Mouse (Mus musculus): ENCODE results near the gene Siah3. TPM values are rescaled to one million over a fixed set of nuclear protein-coding genes. Genes with fewer than 3 reads are reported as not detected.

Siah3 gene
- polyA plus RNA-seq, 1 experiment from 2014 or later = not detected

DNA sequence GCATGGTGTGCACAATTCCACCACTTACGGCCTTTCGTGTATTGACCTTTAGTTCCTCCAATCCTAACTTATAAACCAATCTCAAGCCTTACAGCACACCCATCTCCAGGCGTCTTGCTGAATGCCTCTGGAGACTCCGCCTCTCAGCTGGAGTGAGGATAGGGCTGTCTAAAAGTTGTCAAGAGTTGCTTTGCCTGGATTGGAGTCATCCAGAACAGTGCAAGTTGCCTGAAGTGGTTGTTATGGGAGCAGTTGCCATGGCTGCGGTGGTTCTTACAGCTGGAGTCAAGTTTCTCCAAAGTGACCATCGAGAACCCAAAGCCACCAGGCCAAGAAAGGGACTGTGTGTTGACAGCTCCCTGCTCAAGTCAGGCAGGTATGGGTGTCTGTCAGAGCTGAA, 54.3 kb downstream of the Siah3 start:
- no peak overlapping the region for H3K4me3 ChIP-seq (ENCODE audit: low read length)
- H3K4me2 ChIP-seq (ENCODE audit: low read depth, low read length) = no peak overlapping the region
- no peaks in the 10 kb centered on the region for H3K4me1 ChIP-seq (ENCODE audit: control insufficient read depth, insufficient read depth, low read length)
- H3K27ac ChIP-seq (ENCODE audit: low read length) = no peak overlapping the region
- no peak for ATAC-seq (replicated peaks; ENCODE audit: extremely low read depth, insufficient read depth, low FRiP score)
- H3K27me3 ChIP-seq (ENCODE audit: control insufficient read depth, insufficient read depth, low read length) = 0 out of 2 replicates have a peak, but pooled peaks cover 3% of the 10 kb centered on the region
- no peaks in the 10 kb centered on the region for H3K36me3 ChIP-seq (ENCODE audit: control insufficient read depth, insufficient read depth)
- WGBS = 74% methylated on average over 6 of the region's 6 CpGs
- no peaks in the 10 kb centered on the region for H3K9me3 ChIP-seq (replicated peaks; ENCODE audit: control insufficient read depth, low read length)
- H3K9ac ChIP-seq (ENCODE audit: low read length) = no peak overlapping the region

DNA sequence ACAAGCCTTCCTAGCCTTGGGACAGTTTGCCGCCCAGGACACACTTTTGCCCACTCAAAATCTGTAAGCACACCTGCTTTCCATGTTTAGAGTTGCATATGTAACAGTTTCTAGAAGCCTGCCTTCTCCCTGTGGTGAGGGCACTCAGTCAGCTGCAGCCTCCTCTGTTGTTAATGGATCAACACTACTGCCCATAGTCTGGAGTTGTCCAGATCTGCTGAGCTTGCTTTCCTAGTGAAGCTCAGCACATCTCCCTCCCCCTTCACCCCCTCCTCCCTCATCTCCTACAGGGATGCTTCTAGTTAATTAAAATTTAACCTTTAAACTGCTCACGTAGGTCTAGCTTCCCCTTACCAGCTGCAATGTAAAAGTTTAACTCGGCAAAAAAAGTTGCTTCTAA, 57.2 kb downstream of the Siah3 start:
- Histone ChIP-seq H3K27ac (ENCODE audit: low read length) (no peak overlapping the region), H3K9ac (ENCODE audit: low read length) (no peak overlapping the region), H3K9me3 (replicated peaks; ENCODE audit: control insufficient read depth, low read length) (no peaks in the 10 kb centered on the region), H3K36me3 (ENCODE audit: control insufficient read depth, insufficient read depth) (no peaks in the 10 kb centered on the region), H3K4me1 (ENCODE audit: control insufficient read depth, insufficient read depth, low read length) (no peaks in the 10 kb centered on the region), H3K27me3 (ENCODE audit: control insufficient read depth, insufficient read depth, low read length) (no peaks in the 10 kb centered on the region), H3K4me2 (ENCODE audit: low read depth, low read length) (no peak overlapping the region), H3K4me3 (ENCODE audit: low read length) (no peak overlapping the region)
- WGBS = 55% methylated on average over 3 of the region's 3 CpGs
- ATAC-seq (replicated peaks; ENCODE audit: extremely low read depth, insufficient read depth, low FRiP score) = no peak

DNA sequence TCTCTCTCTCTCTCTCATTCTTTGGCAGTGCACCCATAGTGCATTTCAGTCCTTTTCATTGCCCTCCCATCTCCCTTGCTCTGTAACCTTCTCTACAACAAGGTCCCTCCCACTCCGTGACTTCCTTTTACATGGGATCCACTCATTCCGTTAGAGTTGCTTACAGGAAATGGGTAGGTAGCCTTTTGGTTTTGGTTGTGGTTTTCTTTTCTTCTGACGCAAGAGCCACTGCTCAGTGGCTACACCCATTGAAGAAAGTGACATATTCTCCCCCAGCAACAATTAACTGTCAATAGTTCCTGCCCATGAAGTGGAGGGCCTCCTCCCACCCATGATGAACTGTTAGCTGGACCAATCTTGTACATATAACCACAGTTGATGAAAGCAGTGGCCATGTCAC, 60.4 kb downstream of the Siah3 start:
- no peak for ATAC-seq (replicated peaks; ENCODE audit: extremely low read depth, insufficient read depth, low FRiP score)
- Histone ChIP-seq H3K27ac (ENCODE audit: low read length) (no peak overlapping the region), H3K4me3 (ENCODE audit: low read length) (no peak overlapping the region), H3K4me2 (ENCODE audit: low read depth, low read length) (no peak overlapping the region), H3K27me3 (ENCODE audit: control insufficient read depth, insufficient read depth, low read length) (no peaks in the 10 kb centered on the region), H3K9me3 (replicated peaks; ENCODE audit: control insufficient read depth, low read length) (no peaks in the 10 kb centered on the region), H3K9ac (ENCODE audit: low read length) (no peak overlapping the region), H3K4me1 (ENCODE audit: control insufficient read depth, insufficient read depth, low read length) (no peaks in the 10 kb centered on the region; the same call in 1 of the 2 replicates), H3K36me3 (ENCODE audit: control insufficient read depth, insufficient read depth) (no peaks in the 10 kb centered on the region)
- WGBS = 75% methylated on average over 3 of the region's 3 CpGs

DNA sequence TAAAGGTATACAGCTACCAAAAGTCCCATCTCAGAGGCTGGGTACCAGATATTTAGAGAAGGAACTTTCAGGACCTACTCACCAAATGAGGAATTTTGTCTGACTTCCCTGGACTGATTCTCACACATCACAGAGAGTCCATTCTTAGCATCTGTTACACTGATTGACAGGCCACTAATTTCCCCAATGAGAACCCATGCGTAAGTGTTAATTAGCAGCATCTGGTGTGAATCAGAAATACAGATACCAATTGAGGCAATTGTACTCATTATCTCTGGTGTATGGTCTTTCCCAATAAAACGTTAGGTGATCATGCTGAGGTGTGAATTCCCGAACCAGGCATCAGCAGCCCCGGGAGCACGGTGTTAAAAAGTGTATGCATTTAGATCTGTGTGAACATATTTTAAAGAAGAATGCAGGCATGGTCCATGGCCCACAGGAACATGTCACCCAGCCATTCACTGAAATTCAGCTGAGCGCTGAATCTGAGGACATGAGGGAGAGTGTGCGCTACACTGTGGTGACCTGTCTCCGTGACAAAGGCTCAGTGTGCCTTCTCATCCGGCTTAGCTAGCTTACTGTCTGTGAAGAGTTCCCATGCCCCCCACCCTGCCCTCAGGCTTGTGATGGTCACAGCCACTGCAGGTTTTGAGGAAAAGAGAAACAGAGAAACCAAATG, 61.3 kb downstream of the Siah3 start:
- H3K9ac ChIP-seq (ENCODE audit: low read length) = no peak overlapping the region
- no peak for ATAC-seq (replicated peaks; ENCODE audit: extremely low read depth, insufficient read depth, low FRiP score)
- H3K27me3 ChIP-seq (ENCODE audit: control insufficient read depth, insufficient read depth, low read length) = no peaks in the 10 kb centered on the region
- no peaks in the 10 kb centered on the region for H3K9me3 ChIP-seq (replicated peaks; ENCODE audit: control insufficient read depth, low read length)
- 79% methylated on average over 9 of the region's 9 CpGs for WGBS
- H3K36me3 ChIP-seq (ENCODE audit: control insufficient read depth, insufficient read depth) = no peaks in the 10 kb centered on the region
- no peak overlapping the region for H3K4me2 ChIP-seq (ENCODE audit: low read depth, low read length)
- H3K27ac ChIP-seq (ENCODE audit: low read length) = no peak overlapping the region
- H3K4me1 ChIP-seq (ENCODE audit: control insufficient read depth, insufficient read depth, low read length) = no peaks in the 10 kb centered on the region; the same call in 1 of the 2 replicates
- H3K4me3 ChIP-seq (ENCODE audit: low read length) = no peak overlapping the region

DNA sequence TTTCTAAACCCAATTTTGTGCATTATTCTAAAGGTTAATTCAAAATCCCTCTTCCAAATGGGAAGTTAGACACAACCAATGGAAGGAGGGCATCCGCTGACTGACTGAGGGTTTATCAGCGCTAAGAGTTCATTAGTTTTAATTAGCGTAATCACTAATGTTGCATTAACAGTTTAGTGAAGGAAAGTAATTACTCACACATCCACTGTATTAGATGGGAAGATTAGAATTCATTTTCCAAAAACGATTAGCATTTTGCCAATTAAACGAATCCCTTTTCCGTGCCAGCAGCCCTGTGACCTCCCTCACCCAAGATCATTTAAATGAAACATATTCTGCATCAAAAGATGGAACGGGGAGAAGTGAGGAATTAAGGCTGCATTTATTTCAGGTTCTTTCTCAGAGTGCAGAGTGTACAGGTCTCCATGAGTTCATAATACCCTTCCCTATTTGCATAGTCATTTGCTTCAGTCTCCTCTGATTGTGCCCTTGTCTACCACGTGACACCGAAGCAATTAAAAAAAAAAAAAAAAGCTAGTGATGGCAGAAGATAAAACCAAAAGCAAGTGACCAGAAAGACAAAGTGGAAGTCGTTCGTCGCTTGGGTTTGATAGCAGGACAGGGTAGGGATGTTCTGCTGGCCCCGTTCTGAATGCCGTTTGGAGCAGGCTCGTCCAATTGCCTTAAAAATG, 62.6 kb downstream of the Siah3 start:
- Histone ChIP-seq H3K4me2 (ENCODE audit: low read depth, low read length) (peak overlapping the region; percentile 52), H3K9me3 (replicated peaks; ENCODE audit: control insufficient read depth, low read length) (no peaks in the 10 kb centered on the region), H3K27ac (ENCODE audit: low read length) (no peak overlapping the region), H3K9ac (ENCODE audit: low read length) (no peak overlapping the region), H3K4me1 (ENCODE audit: control insufficient read depth, insufficient read depth, low read length) (no peaks in the 10 kb centered on the region; the same call in 1 of the 2 replicates), H3K36me3 (ENCODE audit: control insufficient read depth, insufficient read depth) (no peaks in the 10 kb centered on the region), H3K4me3 (ENCODE audit: low read length) (0 out of 2 replicates have a peak overlapping the region, but pooled peaks have one; percentile 3), H3K27me3 (ENCODE audit: control insufficient read depth, insufficient read depth, low read length) (no peaks in the 10 kb centered on the region)
- WGBS = 64% methylated on average over 15 of the region's 15 CpGs
- ATAC-seq (replicated peaks; ENCODE audit: extremely low read depth, insufficient read depth, low FRiP score) = no peak

GRCm38 (mm10) chr14:75518899-75519298, 63.1 kb downstream of the Siah3 start:
- no peak overlapping the region for H3K9ac ChIP-seq (ENCODE audit: low read length)
- no peaks in the 10 kb centered on the region; the same call in 1 of the 2 replicates for H3K4me1 ChIP-seq (ENCODE audit: control insufficient read depth, insufficient read depth, low read length)
- no peaks in the 10 kb centered on the region for H3K9me3 ChIP-seq (replicated peaks; ENCODE audit: control insufficient read depth, low read length)
- no peaks in the 10 kb centered on the region for H3K36me3 ChIP-seq (ENCODE audit: control insufficient read depth, insufficient read depth)
- H3K4me2 ChIP-seq (ENCODE audit: low read depth, low read length) = peak overlapping the region; percentile 52
- H3K27me3 ChIP-seq (ENCODE audit: control insufficient read depth, insufficient read depth, low read length) = no peaks in the 10 kb centered on the region
- 40% methylated on average over 6 of the region's 6 CpGs for WGBS
- H3K4me3 ChIP-seq (ENCODE audit: low read length) = 0 out of 2 replicates have a peak overlapping the region, but pooled peaks have one; percentile 3
- no peak overlapping the region for H3K27ac ChIP-seq (ENCODE audit: low read length)
- 0 out of 2 replicates have a peak, but pooled peaks have one; percentile 23 for ATAC-seq (replicated peaks; ENCODE audit: extremely low read depth, insufficient read depth, low FRiP score)

DNA sequence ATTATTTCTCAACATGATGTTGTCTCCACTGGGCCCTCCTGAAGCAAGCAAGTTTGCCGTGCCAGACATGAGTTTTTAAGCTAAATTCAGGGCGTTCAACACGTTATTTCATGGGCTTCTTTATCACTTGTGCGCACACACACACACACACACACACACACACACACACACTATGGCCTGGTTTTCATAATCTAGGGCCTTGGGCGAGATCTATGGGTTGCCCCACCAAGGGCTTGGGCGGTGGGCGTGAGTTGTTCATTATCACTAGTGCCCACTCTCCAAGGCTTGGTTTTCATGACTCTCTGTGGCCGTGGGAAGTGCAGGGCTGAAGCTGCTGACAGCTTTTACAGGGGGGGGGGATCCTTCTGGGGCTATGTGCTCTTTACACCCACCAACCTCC, 63.9 kb downstream of the Siah3 start:
- H3K4me2 ChIP-seq (ENCODE audit: low read depth, low read length) = no peak overlapping the region

DNA sequence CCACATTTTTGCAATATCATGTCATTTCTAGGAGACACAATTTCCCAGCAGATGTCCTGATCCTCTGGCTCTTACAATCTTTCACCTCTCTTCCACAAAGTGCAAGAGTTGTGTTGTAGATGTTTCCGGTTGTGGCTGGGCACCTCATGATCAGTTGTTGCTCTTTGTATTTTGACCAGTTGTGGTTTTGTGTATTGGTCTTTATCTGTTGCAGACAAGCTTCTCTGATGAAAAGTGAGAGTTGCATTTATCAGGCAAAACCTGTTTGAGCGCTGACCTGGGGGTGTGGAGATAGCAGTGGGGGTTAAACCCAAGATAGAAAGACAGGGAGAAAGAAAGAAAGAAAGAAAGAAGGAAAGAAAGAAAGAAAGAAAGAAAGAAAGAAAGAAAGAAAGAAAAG, 68.9 kb downstream of the Siah3 start:
- Histone ChIP-seq H3K36me3 (ENCODE audit: control insufficient read depth, insufficient read depth) (no peaks in the 10 kb centered on the region), H3K9ac (ENCODE audit: low read length) (no peak overlapping the region), H3K27me3 (ENCODE audit: control insufficient read depth, insufficient read depth, low read length) (no peaks in the 10 kb centered on the region), H3K4me2 (ENCODE audit: low read depth, low read length) (no peak overlapping the region), H3K4me1 (ENCODE audit: control insufficient read depth, insufficient read depth, low read length) (peaks cover 6% of the 10 kb centered on the region; the same call in 1 of the 2 replicates), H3K4me3 (ENCODE audit: low read length) (no peak overlapping the region), H3K9me3 (replicated peaks; ENCODE audit: control insufficient read depth, low read length) (no peaks in the 10 kb centered on the region), H3K27ac (ENCODE audit: low read length) (no peak overlapping the region)
- WGBS = 74% methylated on average over 2 of the region's 2 CpGs
- ATAC-seq (replicated peaks; ENCODE audit: extremely low read depth, insufficient read depth, low FRiP score) = no peak

More for the DNA sequence above, 63.9 kb downstream of the Siah3 start:
- no peaks in the 10 kb centered on the region for H3K9me3 ChIP-seq (replicated peaks; ENCODE audit: control insufficient read depth, low read length)
- 56% methylated on average over 8 of the region's 8 CpGs for WGBS
- H3K4me1 ChIP-seq (ENCODE audit: control insufficient read depth, insufficient read depth, low read length) = no peaks in the 10 kb centered on the region; the same call in 1 of the 2 replicates
- H3K27me3 ChIP-seq (ENCODE audit: control insufficient read depth, insufficient read depth, low read length) = no peaks in the 10 kb centered on the region
- H3K9ac ChIP-seq (ENCODE audit: low read length) = no peak overlapping the region
- H3K36me3 ChIP-seq (ENCODE audit: control insufficient read depth, insufficient read depth) = no peaks in the 10 kb centered on the region
- no peak overlapping the region for H3K27ac ChIP-seq (ENCODE audit: low read length)
- no peak for ATAC-seq (replicated peaks; ENCODE audit: extremely low read depth, insufficient read depth, low FRiP score)
- no peak overlapping the region for H3K4me3 ChIP-seq (ENCODE audit: low read length)
